Mouse (Mus musculus) G1E (cell line): ENCODE results near the gene H2afz.

Experiments
- CTCF ChIP-seq: IDR thresholded peaks from 2 replicates; pipeline ENCODE4 v1.5.1; 2012; ENCODE audit warnings: low read depth, low read length, inconsistent platforms, mixed read lengths
- GATA1 ChIP-seq: IDR thresholded peaks from 2 replicates; pipeline ENCODE4 v1.6.1; 2012; ENCODE audit warnings: borderline replicate concordance, low read length, inconsistent platforms, mixed read lengths
- GATA2 ChIP-seq: IDR thresholded peaks from 2 replicates; pipeline ENCODE4 v1.6.1; 2012; ENCODE audit warnings: low read depth, low read length, inconsistent platforms, borderline replicate concordance
- POLR2AphosphoS5 ChIP-seq: IDR thresholded peaks from 2 replicates; pipeline ENCODE4 v1.6.1; 2012; ENCODE audit warnings: low read depth, low read length, inconsistent platforms; ENCODE audit not compliant: insufficient replicate concordance
- TAL1 ChIP-seq: conservative IDR thresholded peaks from 2 replicates; pipeline ENCODE4 v1.6.1; 2012; ENCODE audit warnings: low read depth, low read length, inconsistent platforms, mixed read lengths

DNA sequence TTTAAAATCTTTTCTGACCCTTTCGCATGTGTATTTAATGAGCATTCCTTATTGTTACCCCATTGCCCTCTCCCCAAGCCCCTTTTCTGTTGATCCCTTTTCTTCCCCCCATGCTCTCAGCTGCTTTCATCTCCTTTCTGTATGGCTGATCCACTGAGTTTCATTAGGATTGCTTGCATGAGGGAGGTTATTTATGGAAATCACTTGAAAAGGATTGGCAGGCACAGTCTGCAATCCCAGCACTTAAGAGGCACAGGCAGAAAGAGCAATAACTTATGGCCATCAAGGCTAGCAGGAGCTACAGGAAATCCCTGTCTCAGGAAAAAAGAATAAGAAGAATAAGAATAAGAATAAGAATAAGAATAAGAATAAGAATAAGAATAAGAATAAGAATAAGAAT is 27.7 kb upstream of the H2afz start:
- no peak for TF ChIP-seq CTCF
- TF ChIP-seq TAL1 = no peak
- no peak for TF ChIP-seq GATA1
- TF ChIP-seq POLR2AphosphoS5 = no peak
- TF ChIP-seq GATA2 = no peak
